Mouse (Mus musculus) embryonic fibroblast, embryonic 13.5 days (primary cell): ENCODE measurements around the gene Grb2.

Experiments used
- CTCF ChIP-seq: IDR thresholded peaks from 2 replicates; pipeline ENCODE4 v1.5.1; 2011; ENCODE audit warnings: mild to moderate bottlenecking, control low read depth, low read length, moderate library complexity, borderline replicate concordance; ENCODE audit not compliant: insufficient read depth
- POLR2A ChIP-seq: IDR thresholded peaks from 2 replicates; pipeline ENCODE4 v1.6.1; 2011; ENCODE audit warnings: low read depth, mild to moderate bottlenecking, control low read depth, low read length, moderate library complexity

DNA sequence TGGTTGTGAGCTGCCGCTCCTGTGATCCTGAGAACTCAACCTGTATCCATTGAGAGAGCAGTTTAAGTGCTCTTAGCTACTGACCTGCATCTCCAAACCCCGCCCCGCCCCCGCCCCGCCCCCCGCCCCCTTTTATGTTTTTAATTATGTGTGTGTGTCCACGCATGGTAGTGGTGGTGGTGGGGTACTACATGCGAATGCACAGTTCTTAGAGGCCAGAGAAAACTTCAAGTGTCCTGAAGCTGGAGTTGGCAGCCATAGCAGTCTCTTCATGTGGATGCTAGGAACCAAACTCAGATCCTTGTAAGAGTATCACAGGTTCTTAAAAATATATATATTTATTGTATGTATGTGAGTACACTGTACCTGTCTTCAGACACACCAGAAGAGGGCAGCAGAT, 72.9 kb downstream of the Grb2 start:
- TF ChIP-seq POLR2A: no peak
- no peak for TF ChIP-seq CTCF
